Mouse (Mus musculus): Measurements from ENCODE around the gene Acadvl. TPM values are rescaled to one million over a fixed set of nuclear protein-coding genes. Genes with fewer than 3 reads are reported as not detected.

The Acadvl gene
- polyA plus RNA-seq, 1 experiment from 2014 or later: 111 TPM

DNA sequence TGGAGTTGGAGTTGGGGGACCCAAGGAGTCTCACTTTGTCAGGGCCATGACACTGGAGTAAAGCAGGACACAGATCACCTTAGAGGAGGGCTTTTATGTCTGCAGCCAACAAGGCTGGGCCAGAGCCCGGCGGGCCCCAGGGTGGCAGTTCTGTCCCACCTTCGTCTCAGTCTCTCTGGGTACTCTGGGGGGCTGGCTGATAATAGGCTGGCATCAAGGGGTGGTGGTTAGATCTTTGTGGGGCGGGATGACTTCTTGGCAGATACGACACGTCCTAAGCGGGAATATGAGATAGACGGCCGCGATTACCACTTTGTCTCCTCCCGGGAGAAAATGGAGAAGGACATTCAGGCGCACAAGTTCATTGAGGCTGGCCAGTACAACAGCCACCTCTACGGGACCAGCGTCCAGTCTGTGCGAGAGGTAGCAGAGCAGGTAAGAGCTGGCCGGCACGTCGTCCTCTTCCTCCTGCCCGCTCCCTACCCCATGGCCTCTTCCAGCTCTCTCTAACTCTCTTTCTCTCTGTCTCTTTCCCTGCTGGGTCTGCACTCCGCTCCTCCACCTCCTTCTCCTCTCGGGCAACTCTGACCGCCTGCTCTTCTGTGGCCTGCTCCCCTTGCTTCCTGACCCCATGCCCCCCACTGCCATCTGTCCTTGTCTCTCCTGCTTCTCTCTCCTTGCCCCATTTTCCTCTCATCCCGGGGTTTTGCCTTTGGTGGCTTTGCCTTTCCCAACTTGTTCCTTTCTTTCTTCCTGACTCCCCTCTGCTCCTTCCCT, 27.3 kb upstream of the Acadvl start:
- Histone ChIP-seq H3K4me1 (replicated peaks) (no peaks in the 10 kb centered on the region), H3K27ac (replicated peaks) (no peak overlapping the region), H3K9ac (no peak overlapping the region), H3K9me3 (replicated peaks) (no peaks in the 10 kb centered on the region), H3K4me3 (replicated peaks) (no peak overlapping the region), H3K36me3 (replicated peaks) (no peaks in the 10 kb centered on the region), H3K27me3 (no peaks in the 10 kb centered on the region), H3K4me2 (no peak overlapping the region)
- 80% methylated on average over 23 of the region's 23 CpGs for WGBS (ENCODE audit: insufficient replicate concordance)
- ATAC-seq (ENCODE audit: insufficient read depth): no peak

DNA sequence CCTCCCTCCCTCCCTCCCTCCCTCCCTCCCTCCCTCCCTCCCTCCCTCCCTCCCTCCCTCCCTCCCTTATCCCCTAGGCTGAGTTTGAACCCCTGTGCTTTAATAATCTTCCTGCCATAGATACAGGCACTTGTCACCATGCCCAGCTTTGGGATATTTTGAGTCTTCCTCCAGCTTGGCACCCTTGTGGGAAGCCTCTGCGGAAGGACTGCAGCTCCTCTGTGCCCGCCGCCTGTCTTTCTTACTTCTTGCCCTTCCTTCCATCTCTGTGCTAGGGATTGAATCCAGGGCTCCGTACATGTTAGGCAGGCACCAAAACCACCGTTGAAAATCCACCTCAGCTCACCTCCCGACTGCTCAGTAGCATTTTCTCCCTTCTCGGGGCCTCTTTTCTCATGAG, 25.0 kb upstream of the Acadvl start:
- H3K27ac ChIP-seq (replicated peaks): no peak overlapping the region
- no peak overlapping the region for H3K4me3 ChIP-seq (replicated peaks)
- 58% methylated on average over 7 of the region's 7 CpGs for WGBS (ENCODE audit: insufficient replicate concordance)
- H3K36me3 ChIP-seq (replicated peaks): no peaks in the 10 kb centered on the region
- H3K27me3 ChIP-seq: no peaks in the 10 kb centered on the region
- no peaks in the 10 kb centered on the region for H3K9me3 ChIP-seq (replicated peaks)
- ATAC-seq (ENCODE audit: insufficient read depth): no peak
- no peak overlapping the region for H3K9ac ChIP-seq
- H3K4me1 ChIP-seq (replicated peaks): no peaks in the 10 kb centered on the region
- H3K4me2 ChIP-seq: no peak overlapping the region

DNA sequence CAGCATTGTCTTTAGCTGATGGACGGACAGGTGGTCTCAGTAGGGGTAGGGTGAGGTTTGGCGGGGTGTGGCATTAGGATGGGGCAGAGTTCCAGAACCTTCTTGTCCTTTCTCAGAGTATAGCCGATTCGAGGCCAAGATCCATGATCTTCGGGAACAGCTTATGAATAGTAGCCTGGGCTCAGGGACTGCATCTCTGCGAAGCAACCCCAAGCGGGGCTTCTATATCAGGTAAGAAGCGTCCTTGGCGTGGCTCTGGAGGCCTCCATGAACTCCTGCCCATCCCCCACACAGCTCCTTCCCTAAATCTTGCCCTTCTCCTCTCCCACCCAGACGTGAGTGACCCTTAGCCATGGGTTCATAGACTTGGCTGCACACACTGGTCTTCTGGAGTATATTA, 24.4 kb upstream of the Acadvl start:
- WGBS (ENCODE audit: insufficient replicate concordance): 76% methylated on average over 10 of the region's 10 CpGs
- no peak overlapping the region for H3K4me3 ChIP-seq (replicated peaks)
- H3K36me3 ChIP-seq (replicated peaks): no peaks in the 10 kb centered on the region
- no peaks in the 10 kb centered on the region for H3K27me3 ChIP-seq
- no peak for ATAC-seq (ENCODE audit: insufficient read depth)
- H3K9ac ChIP-seq: no peak overlapping the region
- H3K4me1 ChIP-seq (replicated peaks): no peaks in the 10 kb centered on the region
- H3K9me3 ChIP-seq (replicated peaks): no peaks in the 10 kb centered on the region
- no peak overlapping the region for H3K4me2 ChIP-seq
- H3K27ac ChIP-seq (replicated peaks): no peak overlapping the region

DNA sequence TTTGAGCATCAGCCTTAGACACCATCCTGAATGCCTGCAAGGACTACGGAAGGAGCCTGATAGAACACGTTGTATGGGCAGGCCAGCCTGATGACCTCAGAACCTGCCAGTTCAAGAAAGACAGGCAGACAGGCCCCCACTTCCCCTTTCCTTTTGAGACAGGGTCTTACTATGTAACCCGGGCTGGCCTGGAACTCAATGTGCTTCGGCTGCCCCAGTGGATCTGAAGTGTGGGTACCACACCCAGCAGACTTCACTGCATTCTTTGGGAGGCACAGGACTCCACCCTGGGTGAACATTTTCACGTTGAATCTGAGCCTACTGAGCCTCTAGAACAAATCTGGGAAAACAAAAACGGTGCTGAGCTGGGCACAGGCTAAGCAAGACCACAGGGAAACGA, 23.0 kb upstream of the Acadvl start:
- ATAC-seq (ENCODE audit: insufficient read depth): no peak

DNA sequence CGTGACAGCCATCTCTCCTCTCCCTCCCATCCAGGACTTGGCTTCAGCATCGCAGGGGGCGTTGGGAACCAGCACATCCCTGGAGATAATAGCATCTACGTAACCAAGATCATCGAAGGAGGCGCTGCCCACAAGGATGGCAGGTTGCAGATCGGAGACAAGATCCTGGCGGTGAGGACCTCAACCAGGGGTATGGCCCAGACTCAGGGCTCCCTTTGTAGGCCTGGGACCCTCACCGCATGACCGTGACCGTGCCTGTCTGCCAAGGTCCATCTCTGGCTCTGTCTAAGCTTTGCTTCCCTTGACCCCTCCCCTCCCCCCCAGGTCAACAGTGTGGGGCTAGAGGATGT, 16.1 kb upstream of the Acadvl start:
- H3K9ac ChIP-seq: no peak overlapping the region
- WGBS (ENCODE audit: insufficient replicate concordance): 87% methylated on average over 11 of the region's 11 CpGs

More for the DNA sequence above, 23.0 kb upstream of the Acadvl start:
- Histone ChIP-seq H3K9me3 (replicated peaks) (no peaks in the 10 kb centered on the region), H3K4me1 (replicated peaks) (no peaks in the 10 kb centered on the region), H3K4me2 (no peak overlapping the region), H3K4me3 (replicated peaks) (no peak overlapping the region), H3K36me3 (replicated peaks) (no peaks in the 10 kb centered on the region), H3K27ac (replicated peaks) (no peak overlapping the region), H3K9ac (no peak overlapping the region), H3K27me3 (no peaks in the 10 kb centered on the region)
- WGBS (ENCODE audit: insufficient replicate concordance): 49% methylated on average over 7 of the region's 7 CpGs

DNA sequence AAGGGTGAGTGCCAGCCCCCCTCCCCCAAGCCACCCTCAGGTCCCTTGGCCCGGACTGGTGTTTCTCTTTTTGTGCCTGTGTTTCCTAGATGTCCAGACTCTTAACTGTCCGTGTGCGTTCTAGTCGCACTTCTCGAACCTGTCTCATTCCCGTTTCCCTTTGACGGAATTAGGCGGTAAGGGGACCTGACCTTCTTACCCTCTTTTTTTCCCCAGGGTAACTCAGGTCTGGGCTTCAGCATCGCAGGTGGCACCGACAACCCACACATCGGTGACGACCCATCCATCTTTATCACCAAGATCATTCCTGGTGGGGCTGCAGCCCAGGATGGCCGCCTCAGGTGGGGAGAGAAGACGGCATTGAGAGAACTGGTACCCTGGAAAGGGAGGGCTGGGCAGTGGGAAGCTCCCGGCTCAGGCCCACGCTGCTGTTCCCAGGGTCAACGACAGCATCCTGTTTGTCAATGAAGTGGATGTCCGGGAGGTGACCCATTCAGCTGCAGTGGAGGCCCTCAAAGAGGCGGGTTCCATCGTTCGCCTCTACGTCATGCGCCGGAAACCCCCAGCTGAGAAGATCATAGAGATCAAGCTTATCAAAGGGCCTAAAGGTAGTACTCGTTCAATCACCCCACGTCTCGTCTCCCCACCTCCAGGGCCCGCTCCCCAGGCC, 15.6 kb upstream of the Acadvl start:
- Histone ChIP-seq H3K36me3 (replicated peaks) (no peaks in the 10 kb centered on the region), H3K9ac (no peak overlapping the region), H3K9me3 (replicated peaks) (no peaks in the 10 kb centered on the region), H3K4me1 (replicated peaks) (peaks cover 26% of the 10 kb centered on the region), H3K27ac (replicated peaks) (no peak overlapping the region), H3K4me2 (no peak overlapping the region), H3K27me3 (peaks cover 39% of the 10 kb centered on the region), H3K4me3 (replicated peaks) (no peak overlapping the region)
- WGBS (ENCODE audit: insufficient replicate concordance): 85% methylated on average over 28 of the region's 28 CpGs
- no peak for ATAC-seq (ENCODE audit: insufficient read depth)

More for the DNA sequence above, 16.1 kb upstream of the Acadvl start:
- Histone ChIP-seq H3K27me3 (peaks cover 34% of the 10 kb centered on the region), H3K9me3 (replicated peaks) (no peaks in the 10 kb centered on the region), H3K4me3 (replicated peaks) (no peak overlapping the region), H3K27ac (replicated peaks) (no peak overlapping the region), H3K4me1 (replicated peaks) (peaks cover 26% of the 10 kb centered on the region), H3K4me2 (no peak overlapping the region), H3K36me3 (replicated peaks) (no peaks in the 10 kb centered on the region)
- no peak for ATAC-seq (ENCODE audit: insufficient read depth)

DNA sequence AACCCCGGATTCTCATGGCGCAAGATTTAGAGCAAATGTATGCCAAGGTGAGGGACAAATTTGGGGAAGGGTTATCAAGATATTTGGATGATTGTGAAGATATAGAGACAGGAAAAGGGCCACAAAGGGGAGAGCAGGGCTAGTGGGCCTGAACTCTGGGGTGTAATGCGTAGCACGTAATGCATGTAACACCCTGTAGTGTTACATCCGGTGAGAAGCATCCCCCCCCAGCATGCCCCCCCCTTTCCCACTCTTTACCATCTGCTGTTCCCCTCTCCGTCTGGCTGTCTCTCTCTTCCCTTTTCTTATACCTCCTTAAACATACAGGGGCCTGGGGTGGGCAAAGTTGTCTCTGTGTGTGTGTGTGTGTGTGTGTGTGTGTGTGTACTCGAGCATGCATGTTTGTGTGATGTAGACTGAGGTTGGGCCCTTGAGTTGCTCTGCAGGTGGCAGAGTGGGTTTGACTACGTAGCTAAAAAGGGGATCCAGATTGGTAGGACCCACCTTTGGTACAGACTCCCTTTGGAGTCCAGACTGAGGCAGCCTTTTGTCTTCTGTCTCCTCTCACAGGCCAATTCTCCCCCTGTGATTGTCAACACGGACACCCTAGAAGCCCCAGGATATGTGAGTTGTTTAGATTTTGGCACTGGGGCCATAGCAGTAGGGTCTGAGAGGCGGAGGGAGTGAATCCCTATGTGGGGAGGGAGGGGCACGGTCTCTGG, 14.8 kb upstream of the Acadvl start:
- no peak overlapping the region for H3K4me3 ChIP-seq (replicated peaks)
- no peak overlapping the region for H3K27ac ChIP-seq (replicated peaks)
- H3K4me1 ChIP-seq (replicated peaks): peaks cover 26% of the 10 kb centered on the region
- no peaks in the 10 kb centered on the region for H3K9me3 ChIP-seq (replicated peaks)
- no peak for ATAC-seq (ENCODE audit: insufficient read depth)
- peaks cover 47% of the 10 kb centered on the region for H3K27me3 ChIP-seq
- WGBS (ENCODE audit: insufficient replicate concordance): 57% methylated on average over 11 of the region's 11 CpGs
- H3K36me3 ChIP-seq (replicated peaks): no peaks in the 10 kb centered on the region
- H3K4me2 ChIP-seq: no peak overlapping the region
- no peak overlapping the region for H3K9ac ChIP-seq

DNA sequence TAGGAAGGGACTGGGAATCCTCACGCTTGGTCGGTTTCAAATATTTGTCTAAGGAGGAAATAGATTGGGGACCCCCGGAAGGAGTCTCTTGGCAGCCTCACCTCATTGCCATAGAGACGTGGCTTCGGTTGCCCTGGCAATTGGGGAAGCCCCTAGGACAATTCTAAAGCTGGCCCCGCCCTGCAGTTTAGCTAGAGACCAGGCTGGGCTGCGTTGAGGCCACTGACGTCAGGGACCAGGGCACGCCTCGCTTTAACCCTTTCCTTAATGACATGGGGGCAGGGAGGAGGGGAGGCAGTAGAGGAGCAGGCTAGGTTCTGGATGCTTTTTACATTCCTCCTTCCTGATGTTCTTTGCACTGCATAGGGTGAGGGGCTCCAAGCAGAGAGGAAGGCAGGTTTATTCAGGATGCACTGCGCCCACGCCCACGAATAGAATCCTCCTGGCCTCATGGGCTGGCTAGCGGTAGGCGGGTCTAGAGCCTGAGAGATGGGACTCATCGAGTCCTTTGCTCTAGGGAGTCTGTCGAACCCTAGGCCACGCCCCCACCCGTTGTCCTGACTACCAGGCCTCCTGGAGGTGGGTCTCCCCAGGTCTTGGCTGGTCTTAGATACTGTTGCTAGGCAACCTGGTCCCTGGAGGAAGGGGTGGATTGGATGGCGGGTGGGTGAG, 14.1 kb upstream of the Acadvl start:
- Histone ChIP-seq H3K9ac (no peak overlapping the region), H3K36me3 (replicated peaks) (no peaks in the 10 kb centered on the region), H3K27ac (replicated peaks) (no peak overlapping the region), H3K4me1 (replicated peaks) (peaks cover 26% of the 10 kb centered on the region), H3K4me2 (peak overlapping the region; percentile 39), H3K27me3 (peaks cover 54% of the 10 kb centered on the region), H3K4me3 (replicated peaks) (peak overlapping the region; percentile 15; the same call in 1 of the 2 replicates), H3K9me3 (replicated peaks) (no peaks in the 10 kb centered on the region)
- 6% methylated on average over 20 of the region's 20 CpGs for WGBS (ENCODE audit: insufficient replicate concordance)
- ATAC-seq (ENCODE audit: insufficient read depth): peak; percentile 49; the same call in 1 of the 2 replicates

DNA sequence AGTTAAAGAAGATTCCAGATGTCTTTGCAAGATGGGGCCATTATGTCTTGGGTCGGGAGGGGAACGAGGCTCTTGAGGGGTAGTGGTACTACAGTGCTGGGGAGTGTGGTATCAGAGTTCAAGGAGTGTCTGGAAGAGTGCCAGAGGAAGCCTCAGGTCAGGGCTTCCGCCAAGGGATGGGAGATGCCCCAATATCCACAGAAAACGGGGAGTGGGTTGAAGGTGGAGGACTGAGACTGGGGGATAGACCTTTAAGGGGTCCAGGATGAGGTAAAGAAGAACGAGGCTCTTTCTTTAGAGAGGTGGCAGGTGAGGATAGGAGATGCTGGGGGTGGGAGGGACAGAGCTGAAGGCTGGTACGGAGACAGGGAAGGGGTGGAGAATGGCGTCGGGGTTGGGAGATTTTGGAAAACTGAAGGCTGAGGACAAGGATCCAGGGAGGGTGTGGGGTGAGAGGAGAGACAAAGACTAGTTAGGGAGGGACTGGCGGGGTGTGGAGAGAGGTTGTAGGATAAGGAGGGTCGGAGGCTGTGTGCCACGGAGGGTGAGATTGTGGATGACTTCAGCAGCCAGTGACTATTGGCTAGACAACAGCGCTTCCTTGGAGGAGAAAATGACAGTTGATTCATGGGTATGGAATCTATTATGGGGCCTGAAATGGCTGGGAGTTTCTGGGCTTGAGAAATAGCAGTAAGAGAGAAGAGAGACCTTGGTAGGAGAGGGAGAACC, 13.4 kb upstream of the Acadvl start:
- no peak overlapping the region for H3K4me3 ChIP-seq (replicated peaks)

DNA sequence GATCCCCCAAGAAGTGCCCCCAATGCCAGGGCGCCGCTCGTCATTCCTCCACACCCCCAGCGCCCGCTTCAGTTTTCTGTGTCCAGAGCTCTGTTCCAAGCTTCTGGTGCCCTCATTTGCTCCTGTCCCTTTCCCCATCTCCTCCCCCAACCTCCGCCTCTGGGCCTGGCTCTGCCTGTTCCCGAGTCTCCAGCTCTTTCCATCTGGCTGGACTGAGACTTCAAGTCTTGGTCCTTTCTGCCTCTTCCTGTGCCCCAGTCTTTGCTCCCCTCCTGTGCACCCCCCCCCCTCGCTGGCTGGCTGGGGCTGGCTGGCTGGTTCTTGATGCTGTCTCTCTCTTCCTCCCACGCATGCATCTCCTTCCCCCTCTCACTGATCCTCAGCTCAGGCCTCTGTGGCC, 12.2 kb upstream of the Acadvl start:
- Histone ChIP-seq H3K27ac (replicated peaks) (no peak overlapping the region), H3K4me1 (replicated peaks) (peaks cover 30% of the 10 kb centered on the region), H3K36me3 (replicated peaks) (no peaks in the 10 kb centered on the region), H3K27me3 (peaks cover 73% of the 10 kb centered on the region), H3K9ac (no peak overlapping the region), H3K4me2 (0 out of 2 replicates have a peak overlapping the region, but pooled peaks have one; percentile 30), H3K4me3 (replicated peaks) (0 out of 2 replicates have a peak overlapping the region, but pooled peaks have one; percentile 10), H3K9me3 (replicated peaks) (no peaks in the 10 kb centered on the region)
- no peak for ATAC-seq (ENCODE audit: insufficient read depth)
- 59% methylated on average over 9 of the region's 9 CpGs for WGBS (ENCODE audit: insufficient replicate concordance)

More for the DNA sequence above, 13.4 kb upstream of the Acadvl start:
- Histone ChIP-seq H3K4me1 (replicated peaks) (peaks cover 27% of the 10 kb centered on the region), H3K9me3 (replicated peaks) (no peaks in the 10 kb centered on the region), H3K27me3 (peaks cover 61% of the 10 kb centered on the region), H3K36me3 (replicated peaks) (no peaks in the 10 kb centered on the region), H3K9ac (no peak overlapping the region), H3K4me2 (peak overlapping the region; percentile 39), H3K27ac (replicated peaks) (no peak overlapping the region)
- no peak for ATAC-seq (ENCODE audit: insufficient read depth)
- WGBS (ENCODE audit: insufficient replicate concordance): 27% methylated on average over 12 of the region's 12 CpGs

Data from liver, embryonic 15.5 days (tissue).